Mouse (Mus musculus) B cell, adult 67 days (primary cell): ENCODE data around the gene Olfr199. TPM values are rescaled to one million over a fixed set of nuclear protein-coding genes. Genes with fewer than 3 reads are reported as not detected.

ENCODE experiments used
- total RNA-seq, 2 experiments: library from RNA; stranded (reverse); gene quantifications; 4 replicates each; pipeline ENCODE4 v1.2.4; 2023

Olfr199 gene
- not detected for total RNA-seq

GRCm38 (mm10) chr16:59219667-59220066 lies at the start of gene Olfr199:
Olfr199 (minus strand) TSS chr16:59219767.

GRCm38 (mm10) chr16:59203433-59203832 lies 16.1 kb downstream of the Olfr199 start, which contains the start of gene Olfr198:
Olfr198 (minus strand) TSS chr16:59203533.

GRCm38 (mm10) chr16:59170354-59170753 lies 49.2 kb downstream of the Olfr199 start, which contains the start of gene Olfr196:
Olfr196 (minus strand) TSS chr16:59170454.

Other genes with a start within 250 kb of the Olfr199 start
- not detected for gene Olfr183, start 224.4 kb downstream of the Olfr199 start, total RNA-seq
- not detected for gene Olfr186, start 189.5 kb downstream of the Olfr199 start, total RNA-seq
- not detected for gene Olfr187, start 180.0 kb downstream of the Olfr199 start, total RNA-seq
- gene Olfr190, start 141.8 kb downstream of the Olfr199 start, total RNA-seq, result not detected
- gene Olfr191, start 129.9 kb downstream of the Olfr199 start, total RNA-seq, result not detected
- not detected for gene Olfr193, start 107.9 kb downstream of the Olfr199 start, total RNA-seq
- gene Olfr194, start 98.7 kb downstream of the Olfr199 start, total RNA-seq, result not detected
- gene Olfr195, start 72.7 kb downstream of the Olfr199 start, total RNA-seq, result not detected
- gene Olfr196, start 49.3 kb downstream of the Olfr199 start, total RNA-seq, result not detected
- not detected for gene Olfr198, start 16.2 kb downstream of the Olfr199 start, total RNA-seq
- not detected for gene Olfr201, start 52.9 kb upstream of the Olfr199 start, total RNA-seq
- not detected for gene Olfr202, start 67.0 kb upstream of the Olfr199 start, total RNA-seq
- not detected for gene Olfr203, start 79.1 kb upstream of the Olfr199 start, total RNA-seq
- gene Olfr204, start 98.5 kb upstream of the Olfr199 start, total RNA-seq, result not detected
- not detected for gene Olfr205, start 111.4 kb upstream of the Olfr199 start, total RNA-seq
- gene Olfr206, start 129.5 kb upstream of the Olfr199 start, total RNA-seq, result not detected
- gene Olfr209, start 144.2 kb upstream of the Olfr199 start, total RNA-seq, result not detected
- not detected for gene Gabrr3, start 187.6 kb upstream of the Olfr199 start, total RNA-seq